8 mouse cellular contexts compared by ENCODE assay signal in the genomic region with DNA sequence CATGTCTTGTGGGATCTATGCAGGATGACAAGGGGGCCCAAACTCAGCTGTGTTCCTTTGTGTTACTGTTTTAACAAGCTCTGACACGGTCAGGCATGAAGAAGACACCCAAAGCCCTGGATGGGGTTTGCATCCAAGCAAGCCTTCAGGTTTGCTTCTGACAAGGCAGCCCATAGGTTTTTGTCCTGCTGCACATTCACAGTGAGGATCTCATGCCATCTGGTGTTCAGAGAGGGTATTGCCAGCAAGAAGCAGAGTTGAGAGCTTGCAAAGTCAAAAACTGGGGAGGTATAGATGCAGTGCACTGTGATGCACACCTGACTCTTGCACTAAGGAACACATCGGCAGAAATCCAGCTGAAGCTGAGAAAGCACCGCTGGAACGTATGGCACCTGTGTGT.
A peak's percentile ranks its signal among the peaks of the same experiment; 100 is the strongest.
DNase-seq lines count a peak whose midpoint lies in the region; ATAC-seq lines count a peak whose summit lies in the region.

No protein-coding gene starts in this region.

- peak; percentile 59 for DNase-seq in adrenal gland, adult 2 months
- peak; percentile 86 for DNase-seq in embryo, embryonic 10.5 days (ENCODE audit: low spot score)
- DNase-seq in heart, adult 9 months (ENCODE audit: low spot score in 2 of 2): peak; percentile 1 to 14
- peak; percentile 73 to 85 for DNase-seq in kidney, postnatal 36 days
- peak; percentile 25 to 43 for DNase-seq in lung, adult 18-20 months
- DNase-seq in ovary, postnatal 14 days (ENCODE audit: low spot score): peak; percentile 63
- DNase-seq in thymus, postnatal 14 days: peak; percentile 72

- peak; percentile 71 for ATAC-seq in CD4-positive, CD25-positive, alpha-beta regulatory T cell, adult 4 months

Comparison
In these comparisons a context has a peak if more than half of its experiments do, and no peak if none do; other contexts are left out.
1. Peak in every context shown above with its lines: DNase-seq and ATAC-seq.
2. DNase-seq: peak in every context shown above with its lines; median percentile 86 in embryo, embryonic 10.5 days; 79 in kidney, postnatal 36 days; 72 in thymus, postnatal 14 days; 63 in ovary, postnatal 14 days; 59 in adrenal gland, adult 2 months; 34 in lung, adult 18-20 months; 8 in heart, adult 9 months.